Mouse (Mus musculus) stomach, embryonic 15.5 days (tissue): ENCODE measurements around the gene Wdr25. TPM values are rescaled to one million over a fixed set of nuclear protein-coding genes. Genes with fewer than 3 reads are reported as not detected.
A peak's percentile ranks its signal among the peaks of the same experiment; 100 is the strongest.

ENCODE experiments used
- ATAC-seq: fragments of 200-750 bp; cut with Nextera tagmentation; 2 replicates; pipeline ENCODE4 v1.8.0; 2017; ENCODE audit warnings: low read depth, moderate number of reproducible peaks, moderate TSS enrichment; ENCODE audit not compliant: insufficient read depth, low FRiP score
- H3K27ac ChIP-seq: fragments of 300-500 bp; sonication (generic); 2 replicates; pipeline ENCODE4 v1.5.1; 2015; ENCODE audit warnings: mild to moderate bottlenecking, inconsistent platforms
- H3K27me3 ChIP-seq: fragments of 300-500 bp; sonication (generic); replicated peaks from 2 replicates; pipeline ENCODE4 v1.6.1; 2015; ENCODE audit warnings: inconsistent platforms
- H3K36me3 ChIP-seq: fragments of 300-500 bp; sonication (generic); 2 replicates; pipeline ENCODE4 v1.6.1; 2015; ENCODE audit warnings: inconsistent platforms
- H3K4me1 ChIP-seq: fragments of 300-500 bp; sonication (generic); 2 replicates; pipeline ENCODE4 v1.6.1; 2015; ENCODE audit warnings: inconsistent platforms
- H3K4me2 ChIP-seq: fragments of 300-500 bp; sonication (generic); 2 replicates; pipeline ENCODE4 v1.6.1; 2015; ENCODE audit warnings: mild to moderate bottlenecking, inconsistent platforms
- H3K4me3 ChIP-seq: fragments of 300-500 bp; sonication (generic); replicated peaks from 2 replicates; pipeline ENCODE4 v1.5.1; 2015; ENCODE audit warnings: inconsistent platforms
- H3K9ac ChIP-seq: fragments of 300-500 bp; sonication (generic); 2 replicates; pipeline ENCODE4 v1.6.1; 2015; ENCODE audit warnings: inconsistent platforms
- H3K9me3 ChIP-seq: fragments of 300-500 bp; sonication (generic); 2 replicates; pipeline ENCODE4 v1.6.1; 2016; ENCODE audit warnings: inconsistent platforms
- WGBS: fragments of 180-500 bp; shearing (Covaris S2); methylation state at CpG from one replicate; pipeline ENCODE4 v1.1.7; 2015; 5-methylcytosine and 5-hydroxymethylcytosine counted together
- polyA plus RNA-seq: library from polyadenylated mRNA; unstranded; fragments of >200 nt; fragmentation: Nextera tagmentation; extraction: Ambion mirVana; gene quantifications from 2 replicates; pipeline ENCODE4 v1.2.1, GENCODE M21; 2015

The Wdr25 gene
- polyA plus RNA-seq, 1 experiment from 2014 or later = 8.3 TPM

DNA sequence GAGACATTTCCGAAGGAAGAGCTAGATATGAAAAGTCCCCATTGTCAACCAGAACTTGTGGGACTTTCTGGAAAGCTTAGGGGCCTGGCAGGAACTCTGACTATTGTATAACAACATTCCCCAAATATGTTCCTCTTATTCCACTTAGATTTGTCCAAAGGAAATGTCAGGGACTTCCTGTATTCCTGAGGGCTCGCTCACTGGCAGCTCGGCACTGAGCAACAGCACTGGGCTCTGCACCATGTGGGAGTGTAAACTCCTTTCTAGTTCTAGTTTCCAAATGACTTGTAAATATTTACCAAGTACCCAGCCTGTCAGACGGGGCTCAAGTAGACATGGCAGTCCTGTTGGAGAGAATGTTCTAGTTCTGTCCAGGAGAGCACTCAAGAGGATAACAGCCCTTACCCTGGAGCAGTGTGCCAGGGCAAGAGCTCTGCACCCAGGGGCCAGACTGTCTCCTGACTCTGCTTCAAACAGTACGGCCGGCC lies 28.4 kb upstream of the Wdr25 start:
- Histone ChIP-seq H3K36me3 (peaks cover 61% of the 10 kb centered on the region), H3K4me3 (no peak overlapping the region), H3K4me1 (0 out of 2 replicates have a peak, but pooled peaks cover 3% of the 10 kb centered on the region), H3K9ac (no peak overlapping the region), H3K4me2 (no peak overlapping the region), H3K9me3 (no peaks in the 10 kb centered on the region), H3K27ac (peak overlapping the region; percentile 63), H3K27me3 (no peaks in the 10 kb centered on the region)
- peak; percentile 51; the same call in 1 of the 2 replicates for ATAC-seq
- 60% methylated on average over 6 of the region's 6 CpGs for WGBS

DNA sequence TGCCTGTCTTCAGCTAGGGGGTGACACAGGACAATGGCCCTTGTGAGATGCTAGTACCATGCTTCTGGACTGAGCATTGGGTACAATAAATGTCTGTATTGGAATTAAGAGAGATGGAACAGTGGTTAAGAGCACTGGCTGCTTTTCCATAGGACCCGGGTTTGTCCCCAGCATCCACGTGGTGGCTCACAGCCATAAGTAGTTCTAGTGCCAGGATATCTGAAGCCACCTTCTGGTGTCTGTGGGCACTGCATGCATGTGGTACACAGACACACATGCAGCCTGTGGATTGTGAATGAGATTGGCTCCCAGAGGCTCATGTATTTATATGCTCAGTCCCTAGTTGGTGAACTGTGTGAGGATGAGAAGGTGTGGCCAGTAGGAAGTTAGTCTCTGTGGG lies 23.9 kb upstream of the Wdr25 start:
- H3K9ac ChIP-seq = no peak overlapping the region
- H3K9me3 ChIP-seq = no peaks in the 10 kb centered on the region
- 0 out of 2 replicates have a peak, but pooled peaks cover 3% of the 10 kb centered on the region for H3K4me1 ChIP-seq
- no peak overlapping the region for H3K4me2 ChIP-seq
- H3K4me3 ChIP-seq = no peak overlapping the region
- peaks cover 46% of the 10 kb centered on the region for H3K36me3 ChIP-seq
- no peak overlapping the region for H3K27ac ChIP-seq
- WGBS = 81% methylated on average over 2 of the region's 2 CpGs
- no peak for ATAC-seq
- no peaks in the 10 kb centered on the region for H3K27me3 ChIP-seq

DNA sequence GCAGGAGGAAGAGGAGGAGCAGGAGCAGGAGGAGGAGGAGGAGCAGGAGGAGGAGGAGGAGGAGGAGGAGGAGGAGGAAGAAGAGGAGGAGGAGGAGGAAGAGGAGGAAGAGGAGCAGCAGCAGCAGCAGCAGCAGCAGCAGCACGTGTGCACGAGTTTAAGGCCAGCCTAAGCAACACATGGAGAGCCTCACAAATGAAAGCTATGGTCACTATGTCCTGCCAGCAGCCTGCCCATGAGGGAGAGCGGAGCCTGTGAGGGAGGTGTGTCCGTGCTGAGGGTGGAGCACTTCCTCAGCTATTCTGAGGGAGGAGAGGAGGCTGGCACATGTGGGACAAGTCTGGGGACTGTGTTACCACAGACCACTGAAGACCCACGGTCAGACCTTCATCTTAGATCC lies 20.3 kb upstream of the Wdr25 start:
- no peak overlapping the region for H3K4me2 ChIP-seq
- 75% methylated on average over 5 of the region's 5 CpGs for WGBS
- H3K27me3 ChIP-seq = no peaks in the 10 kb centered on the region
- no peak overlapping the region for H3K9ac ChIP-seq
- no peaks in the 10 kb centered on the region for H3K4me1 ChIP-seq
- no peaks in the 10 kb centered on the region for H3K9me3 ChIP-seq
- ATAC-seq = no peak
- H3K27ac ChIP-seq = no peak overlapping the region
- H3K4me3 ChIP-seq = no peak overlapping the region
- peaks cover 38% of the 10 kb centered on the region for H3K36me3 ChIP-seq

GRCm38 (mm10) chr12:108879138-108879537 lies 14.3 kb upstream of the Wdr25 start:
- no peak overlapping the region for H3K4me3 ChIP-seq
- H3K4me2 ChIP-seq = no peak overlapping the region
- H3K27ac ChIP-seq = no peak overlapping the region
- H3K9ac ChIP-seq = no peak overlapping the region
- H3K27me3 ChIP-seq = no peaks in the 10 kb centered on the region
- H3K36me3 ChIP-seq = peaks cover 31% of the 10 kb centered on the region
- no peak for ATAC-seq
- no peaks in the 10 kb centered on the region for H3K9me3 ChIP-seq
- WGBS = 73% methylated on average over 4 of the region's 4 CpGs
- no peaks in the 10 kb centered on the region for H3K4me1 ChIP-seq

- Histone ChIP-seq H3K36me3 (peaks cover 25% of the 10 kb centered on the region), H3K9ac (no peak overlapping the region)
- peak; percentile 79 for ATAC-seq
Measured at GRCm38 (mm10) chr12:108880606-108881005, 12.8 kb upstream of the Wdr25 start.

GRCm38 (mm10) chr12:108881192-108881591 lies 12.2 kb upstream of the Wdr25 start:
- Histone ChIP-seq H3K9me3 (no peaks in the 10 kb centered on the region), H3K9ac (no peak overlapping the region), H3K27ac (peak overlapping the region; percentile 69), H3K27me3 (no peaks in the 10 kb centered on the region), H3K36me3 (peaks cover 23% of the 10 kb centered on the region), H3K4me3 (no peak overlapping the region), H3K4me2 (no peak overlapping the region), H3K4me1 (no peaks in the 10 kb centered on the region)
- WGBS = 73% methylated on average over 3 of the region's 3 CpGs
- ATAC-seq = no peak

More at GRCm38 (mm10) chr12:108880606-108881005, 12.8 kb upstream of the Wdr25 start:
- Histone ChIP-seq H3K27ac (peak overlapping the region; percentile 69), H3K4me1 (no peaks in the 10 kb centered on the region), H3K4me3 (no peak overlapping the region), H3K27me3 (no peaks in the 10 kb centered on the region), H3K4me2 (no peak overlapping the region), H3K9me3 (no peaks in the 10 kb centered on the region)
- 81% methylated on average over 5 of the region's 5 CpGs for WGBS

DNA sequence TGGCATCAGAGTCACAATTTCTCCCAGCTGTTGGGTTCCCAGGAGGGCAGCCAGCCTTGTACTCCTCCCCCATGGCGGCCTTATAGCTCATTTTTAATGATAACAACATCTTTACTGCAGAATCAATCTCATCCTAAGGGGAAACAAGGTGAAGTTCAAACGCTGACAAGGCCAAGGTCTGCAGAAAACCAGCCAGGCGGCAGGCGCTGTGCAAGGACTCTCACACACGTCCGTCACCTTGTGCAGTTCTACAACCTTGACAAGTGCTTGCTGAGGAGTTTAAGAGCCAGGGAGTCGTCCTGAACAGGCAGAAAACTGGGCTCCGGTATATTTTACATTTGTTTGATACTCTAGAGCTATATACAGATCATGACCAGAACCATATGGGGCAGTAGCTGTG lies 10.7 kb upstream of the Wdr25 start:
- WGBS = 82% methylated on average over 8 of the region's 8 CpGs
- Histone ChIP-seq H3K4me2 (no peak overlapping the region), H3K27ac (no peak overlapping the region), H3K9me3 (no peaks in the 10 kb centered on the region), H3K9ac (no peak overlapping the region), H3K27me3 (no peaks in the 10 kb centered on the region), H3K4me1 (no peaks in the 10 kb centered on the region), H3K36me3 (peaks cover 29% of the 10 kb centered on the region), H3K4me3 (no peak overlapping the region)
- no peak for ATAC-seq

DNA sequence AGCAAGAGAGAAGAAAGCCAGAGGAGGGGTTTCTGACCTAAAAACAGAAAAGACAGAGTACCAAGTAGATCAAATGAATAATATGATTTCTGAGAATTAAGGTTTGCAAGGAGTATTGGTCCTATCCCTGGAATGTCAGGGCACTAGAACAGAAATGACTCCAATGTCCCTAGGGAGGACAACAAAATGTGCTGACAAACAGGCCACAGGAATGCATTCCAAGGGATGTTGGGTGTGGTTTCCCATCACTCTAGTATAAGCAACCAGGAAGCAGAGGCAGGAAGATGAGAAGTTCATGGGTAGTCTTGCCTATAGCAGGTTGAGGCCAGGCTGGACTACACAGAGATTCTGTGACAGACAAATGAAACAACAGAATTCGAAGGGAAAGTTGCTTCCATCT lies 7.5 kb upstream of the Wdr25 start:
- H3K4me2 ChIP-seq = no peak overlapping the region
- ATAC-seq = no peak
- H3K36me3 ChIP-seq = peaks cover 23% of the 10 kb centered on the region
- no peak overlapping the region for H3K4me3 ChIP-seq
- H3K27ac ChIP-seq = no peak overlapping the region
- no peak overlapping the region for H3K9ac ChIP-seq
- H3K27me3 ChIP-seq = no peaks in the 10 kb centered on the region
- WGBS = 90% methylated on average over 1 of the region's 1 CpGs
- no peaks in the 10 kb centered on the region for H3K4me1 ChIP-seq
- no peaks in the 10 kb centered on the region for H3K9me3 ChIP-seq

DNA sequence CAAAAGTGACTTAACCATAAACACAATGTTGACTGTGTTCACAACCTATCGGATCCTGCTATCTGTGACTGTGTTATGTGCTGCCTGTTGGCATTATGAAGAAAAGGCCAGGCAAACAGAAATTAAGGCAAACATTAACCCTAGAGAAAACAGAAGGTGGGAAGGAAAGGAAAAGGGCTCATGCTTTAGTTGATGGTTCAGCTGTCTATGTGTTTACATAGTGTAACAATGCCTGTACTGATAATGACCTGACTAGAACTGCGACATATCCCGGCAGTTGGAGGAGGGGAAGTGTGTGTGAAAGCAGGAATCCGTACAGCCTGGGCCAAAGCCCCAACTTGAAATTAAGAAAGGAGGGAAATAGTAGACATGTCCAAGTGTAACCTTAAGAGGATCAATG lies 6.4 kb upstream of the Wdr25 start:
- H3K36me3 ChIP-seq = peaks cover 23% of the 10 kb centered on the region
- no peak overlapping the region for H3K4me2 ChIP-seq
- H3K4me3 ChIP-seq = no peak overlapping the region
- 57% methylated on average over 4 of the region's 4 CpGs for WGBS
- H3K27ac ChIP-seq = peak overlapping the region; percentile 64
- H3K9me3 ChIP-seq = no peaks in the 10 kb centered on the region
- H3K9ac ChIP-seq = no peak overlapping the region
- ATAC-seq = peak; percentile 88
- no peaks in the 10 kb centered on the region for H3K27me3 ChIP-seq
- no peaks in the 10 kb centered on the region for H3K4me1 ChIP-seq

- no peaks in the 10 kb centered on the region for H3K27me3 ChIP-seq
- H3K4me3 ChIP-seq = no peak overlapping the region
- no peak for ATAC-seq
- peaks cover 13% of the 10 kb centered on the region for H3K4me1 ChIP-seq
- no peak overlapping the region for H3K9ac ChIP-seq
- no peaks in the 10 kb centered on the region for H3K9me3 ChIP-seq
- H3K4me2 ChIP-seq = no peak overlapping the region
- no peak overlapping the region for H3K27ac ChIP-seq
- 56% methylated on average over 4 of the region's 4 CpGs for WGBS
- H3K36me3 ChIP-seq = peaks cover 14% of the 10 kb centered on the region
Measured at GRCm38 (mm10) chr12:108888632-108889031, 4.8 kb upstream of the Wdr25 start.

GRCm38 (mm10) chr12:108893715-108894431 lies 442 bp downstream of the Wdr25 start, which contains the start of gene Wars:
TSS of gene Wars (minus strand) at chr12:108894174.
- H3K4me3 ChIP-seq = peak within 1 kb of the TSS; percentile 79
- H3K27ac ChIP-seq = no peak within 1 kb of the TSS
- peak within 1 kb of the TSS; percentile 91 for H3K4me2 ChIP-seq
- H3K27me3 ChIP-seq = no peaks in the 10 kb centered on the region
- H3K4me1 ChIP-seq = peaks cover 21% of the 10 kb centered on the region
- under 1% methylated on average over 57 of the region's 58 CpGs for WGBS
- ATAC-seq = peak; percentile 100
- H3K36me3 ChIP-seq = no peaks in the 10 kb centered on the region
- peak within 1 kb of the TSS; percentile 60 for H3K9ac ChIP-seq
- no peaks in the 10 kb centered on the region for H3K9me3 ChIP-seq

- no peaks in the 10 kb centered on the region for H3K27me3 ChIP-seq
- peak overlapping the region; percentile 66 for H3K4me2 ChIP-seq
- WGBS = 3% methylated on average over 7 of the region's 7 CpGs
- no peak for ATAC-seq
- peak overlapping the region; percentile 79 for H3K4me3 ChIP-seq
- no peaks in the 10 kb centered on the region for H3K36me3 ChIP-seq
- no peak overlapping the region for H3K27ac ChIP-seq
- H3K9me3 ChIP-seq = no peaks in the 10 kb centered on the region
- 0 out of 2 replicates have a peak overlapping the region, but pooled peaks have one; percentile 6 for H3K9ac ChIP-seq
- peaks cover 21% of the 10 kb centered on the region for H3K4me1 ChIP-seq
Measured at GRCm38 (mm10) chr12:108894432-108894816, 993 bp downstream of the Wdr25 start.
